Mouse (Mus musculus): ENCODE results near the gene Zfp457. TPM values are rescaled to one million over a fixed set of nuclear protein-coding genes. Genes with fewer than 3 reads are reported as not detected.

The Zfp457 gene
- polyA plus RNA-seq, 1 experiment from 2014 or later, result 0.66 TPM

Other genes starting within 250 kb of the Zfp457 start
- gene Zfp712, start 245.3 kb downstream of the Zfp457 start, polyA plus RNA-seq (2015; fragmentation: Nextera tagmentation; extraction: Ambion mirVana), result 4.8 and 4.9 TPM in 2 replicates
- 7.2 and 8.4 TPM in 2 replicates for gene Zfp708, start 208.5 kb downstream of the Zfp457 start, polyA plus RNA-seq (2015; fragmentation: Nextera tagmentation; extraction: Ambion mirVana)
- 2.6 and 3.0 TPM in 2 replicates for gene Gm28557, start 197.9 kb downstream of the Zfp457 start, polyA plus RNA-seq (2015; fragmentation: Nextera tagmentation; extraction: Ambion mirVana)
- gene Rslcan18, start 190.2 kb downstream of the Zfp457 start, polyA plus RNA-seq (2015; fragmentation: Nextera tagmentation; extraction: Ambion mirVana), result 0.25 and 0.32 TPM in 2 replicates
- 2.2 and 2.3 TPM in 2 replicates for gene Zfp759, start 184.8 kb downstream of the Zfp457 start, polyA plus RNA-seq (2015; fragmentation: Nextera tagmentation; extraction: Ambion mirVana)
- gene Rsl1, start 133.3 kb downstream of the Zfp457 start, polyA plus RNA-seq (2015; fragmentation: Nextera tagmentation; extraction: Ambion mirVana), result 7.9 and 9.5 TPM in 2 replicates
- 2.8 and 3.0 TPM in 2 replicates for gene Zfp455, start 112.0 kb downstream of the Zfp457 start, polyA plus RNA-seq (2015; fragmentation: Nextera tagmentation; extraction: Ambion mirVana)
- gene Zfp458, start 28.0 kb downstream of the Zfp457 start, polyA plus RNA-seq (2015; fragmentation: Nextera tagmentation; extraction: Ambion mirVana), result 2.0 and 2.3 TPM in 2 replicates
- gene Zfp595, start 26.1 kb upstream of the Zfp457 start, polyA plus RNA-seq (2015; fragmentation: Nextera tagmentation; extraction: Ambion mirVana), result 2.4 and 2.5 TPM in 2 replicates
- gene Gm28044, start 54.1 kb upstream of the Zfp457 start, polyA plus RNA-seq (2015; fragmentation: Nextera tagmentation; extraction: Ambion mirVana), result not detected in 2 replicates
- gene Zfp953, start 54.1 kb upstream of the Zfp457 start, polyA plus RNA-seq (2015; fragmentation: Nextera tagmentation; extraction: Ambion mirVana), result 0.69 and 1.2 TPM in 2 replicates
- gene Gm28041, start 69.2 kb upstream of the Zfp457 start, polyA plus RNA-seq (2015; fragmentation: Nextera tagmentation; extraction: Ambion mirVana), result 0.32 and 0.36 TPM in 2 replicates
- 1.6 and 1.7 TPM in 2 replicates for gene Zfp456, start 69.3 kb upstream of the Zfp457 start, polyA plus RNA-seq (2015; fragmentation: Nextera tagmentation; extraction: Ambion mirVana)
- gene Zfp429, start 93.3 kb upstream of the Zfp457 start, polyA plus RNA-seq (2015; fragmentation: Nextera tagmentation; extraction: Ambion mirVana), result 5.6 and 7.9 TPM in 2 replicates
- 1.7 TPM in 2 replicates for gene Zfp459, start 114.9 kb upstream of the Zfp457 start, polyA plus RNA-seq (2015; fragmentation: Nextera tagmentation; extraction: Ambion mirVana)
- 11.5 and 11.6 TPM in 2 replicates for gene Zfp874a, start 145.1 kb upstream of the Zfp457 start, polyA plus RNA-seq (2015; fragmentation: Nextera tagmentation; extraction: Ambion mirVana)
- 3.2 and 3.8 TPM in 2 replicates for gene Zfp874b, start 177.8 kb upstream of the Zfp457 start, polyA plus RNA-seq (2015; fragmentation: Nextera tagmentation; extraction: Ambion mirVana)
- gene Zfp58, start 194.1 kb upstream of the Zfp457 start, polyA plus RNA-seq (2015; fragmentation: Nextera tagmentation; extraction: Ambion mirVana), result 21.4 and 22.1 TPM in 2 replicates
- not detected in 2 replicates for gene Gm26965, start 219.7 kb upstream of the Zfp457 start, polyA plus RNA-seq (2015; fragmentation: Nextera tagmentation; extraction: Ambion mirVana)
- gene Zfp87, start 219.7 kb upstream of the Zfp457 start, polyA plus RNA-seq (2015; fragmentation: Nextera tagmentation; extraction: Ambion mirVana), result 25.4 and 26.5 TPM in 2 replicates
- gene Zfp748, start 247.3 kb upstream of the Zfp457 start, polyA plus RNA-seq (2015; fragmentation: Nextera tagmentation; extraction: Ambion mirVana), result 15.3 and 15.9 TPM in 2 replicates

Measured in limb, embryonic 13.5 days (tissue).